27 mouse cellular contexts compared by ENCODE assay signal in genomic region chr1:119223876-119224275, GRCm38 (mm10).
DNase-seq lines count a peak whose midpoint lies in the region; ATAC-seq lines count a peak whose summit lies in the region.
"Had no signal": no experiment of that assay in that cellular context is flagged by ENCODE, and none has a peak within 500 bp of the region (broad histone marks: within the 10 kb centered on the region; RNA-seq: fewer than 3 reads in every experiment).

No protein-coding gene starts in this region.

- ATAC-seq in forebrain, embryonic 15.5 days (replicated peaks) = 0 out of 2 replicates have a peak, but pooled peaks have one; percentile 34
- ATAC-seq: forebrain, embryonic 13.5 days; intestine, postnatal 0 days; Patski had no signal

- H3K27ac ChIP-seq in forebrain, embryonic 15.5 days (replicated peaks) = no peak overlapping the region
- no peak overlapping the region for H3K27ac ChIP-seq in forebrain, embryonic 10.5 days
- no peak overlapping the region for H3K27ac ChIP-seq in heart, embryonic 10.5 days
- H3K27ac ChIP-seq: embryonic facial prominence, embryonic 10.5 days; embryonic facial prominence, embryonic 15.5 days; forebrain, embryonic 13.5 days; hindbrain, embryonic 12.5 days; limb, embryonic 10.5 days; limb, embryonic 15.5 days; liver, embryonic 15.5 days had no signal

- no peak overlapping the region for H3K9ac ChIP-seq in forebrain, embryonic 15.5 days (replicated peaks)
- H3K9ac ChIP-seq: embryonic facial prominence, embryonic 15.5 days; forebrain, embryonic 13.5 days; hindbrain, embryonic 12.5 days; limb, embryonic 15.5 days; liver, embryonic 15.5 days; lung, embryonic 14.5 days had no signal

- WGBS in forebrain, embryonic 15.5 days = 82% methylated on average over 8 of the region's 8 CpGs
- WGBS in forebrain, embryonic 10.5 days = 92% methylated on average over 8 of the region's 8 CpGs
- 88% methylated on average over 8 of the region's 8 CpGs for WGBS in heart, embryonic 10.5 days

- H3K4me1 ChIP-seq in forebrain, embryonic 15.5 days = no peaks in the 10 kb centered on the region
- H3K4me1 ChIP-seq in forebrain, embryonic 10.5 days = no peaks in the 10 kb centered on the region
- peaks cover 15% of the 10 kb centered on the region for H3K4me1 ChIP-seq in heart, embryonic 10.5 days
- H3K4me1 ChIP-seq: embryonic facial prominence, embryonic 10.5 days; embryonic facial prominence, embryonic 15.5 days; forebrain, embryonic 13.5 days; hindbrain, embryonic 12.5 days; limb, embryonic 10.5 days; limb, embryonic 15.5 days; liver, embryonic 15.5 days had no signal

- no peaks in the 10 kb centered on the region for H3K9me3 ChIP-seq in forebrain, embryonic 15.5 days
- H3K9me3 ChIP-seq in forebrain, embryonic 10.5 days = no peaks in the 10 kb centered on the region
- no peaks in the 10 kb centered on the region for H3K9me3 ChIP-seq in heart, embryonic 10.5 days
- H3K9me3 ChIP-seq: embryonic facial prominence, embryonic 10.5 days; embryonic facial prominence, embryonic 15.5 days; forebrain, embryonic 13.5 days; hindbrain, embryonic 12.5 days; limb, embryonic 10.5 days; limb, embryonic 15.5 days; liver, embryonic 15.5 days had no signal

- no peak overlapping the region for H3K4me2 ChIP-seq in forebrain, embryonic 15.5 days (replicated peaks)
- H3K4me2 ChIP-seq: embryonic facial prominence, embryonic 15.5 days; forebrain, embryonic 13.5 days; hindbrain, embryonic 12.5 days; limb, embryonic 15.5 days; liver, embryonic 15.5 days; lung, embryonic 14.5 days had no signal

- intact Hi-C loops in heart, postnatal 14 days (cut with DNase I) = no loop called here
- intact Hi-C loops in left cerebral cortex, postnatal 4 days (cut with DNase I) = no loop called here

- H3K36me3 ChIP-seq in forebrain, embryonic 15.5 days = no peaks in the 10 kb centered on the region
- H3K36me3 ChIP-seq in forebrain, embryonic 10.5 days (replicated peaks) = no peaks in the 10 kb centered on the region
- no peaks in the 10 kb centered on the region for H3K36me3 ChIP-seq in heart, embryonic 10.5 days
- H3K36me3 ChIP-seq: embryonic facial prominence, embryonic 10.5 days; embryonic facial prominence, embryonic 15.5 days; hindbrain, embryonic 12.5 days; limb, embryonic 10.5 days; limb, embryonic 15.5 days; liver, embryonic 15.5 days had no signal

- no peaks in the 10 kb centered on the region for H3K27me3 ChIP-seq in forebrain, embryonic 15.5 days
- no peaks in the 10 kb centered on the region for H3K27me3 ChIP-seq in forebrain, embryonic 10.5 days (ENCODE audit: poor library complexity, severe bottlenecking)
- 0 out of 2 replicates have a peak, but pooled peaks cover 3% of the 10 kb centered on the region for H3K27me3 ChIP-seq in heart, embryonic 10.5 days (ENCODE audit: insufficient read depth, poor library complexity, severe bottlenecking)
- H3K27me3 ChIP-seq: embryonic facial prominence, embryonic 15.5 days; forebrain, embryonic 13.5 days; limb, embryonic 15.5 days; liver, embryonic 15.5 days; Patski had no signal

- H3K4me3 ChIP-seq in forebrain, embryonic 15.5 days = no peak overlapping the region
- H3K4me3 ChIP-seq in forebrain, embryonic 10.5 days = no peak overlapping the region
- H3K4me3 ChIP-seq in heart, embryonic 10.5 days = no peak overlapping the region
- H3K4me3 ChIP-seq: embryonic facial prominence, embryonic 10.5 days; embryonic facial prominence, embryonic 15.5 days; forebrain, embryonic 13.5 days; hindbrain, embryonic 12.5 days; limb, embryonic 10.5 days; limb, embryonic 15.5 days; liver, embryonic 15.5 days had no signal

- DNase-seq in cerebellum, adult 9-10 months = peak; percentile 8
- DNase-seq in cerebellum, adult 18-20 months = no peak
- no peak for DNase-seq in forebrain, embryonic 10.5 days (ENCODE audit: extremely low spot score, low spot score)
- DNase-seq in heart, postnatal 14 days = peak; percentile 37 to 65
- DNase-seq in heart, embryonic 10.5 days (ENCODE audit: low spot score) = no peak
- peak; percentile 10 for DNase-seq in left cerebral cortex, postnatal 4 days
- DNase-seq in left cerebral cortex, adult 8-10 months (ENCODE audit: low spot score in 2 of 2) = no peak
- DNase-seq: adrenal gland, postnatal 10 days; gastrocnemius, postnatal 14 days; kidney, adult 9 months; kidney, postnatal 10 days; layer of hippocampus, adult 9-11 months; lung, embryonic 14.5 days; lung, postnatal 14 days; midbrain, embryonic 14.5 days; thymus, adult 2 months; thymus, postnatal 36 days had no signal

Comparison
In these comparisons a context has a peak if more than half of its experiments do, and no peak if none do; other contexts are left out.
1. DNase-seq: peak in cerebellum, adult 9-10 months (single experiment), heart, postnatal 14 days (2 of 2) and left cerebral cortex, postnatal 4 days (single experiment); none in cerebellum, adult 18-20 months (0 of 2), forebrain, embryonic 10.5 days (single experiment), heart, embryonic 10.5 days (single experiment) and left cerebral cortex, adult 8-10 months (0 of 2).